Mouse (Mus musculus) heart, embryonic 11.5 days (tissue): ENCODE data around the gene Ncoa3. TPM values are rescaled to one million over a fixed set of nuclear protein-coding genes. Genes with fewer than 3 reads are reported as not detected.

Source experiments
- ATAC-seq: fragments of 200-750 bp; cut with Nextera tagmentation; replicated peaks from 2 replicates; pipeline ENCODE4 v1.8.0; 2017; ENCODE audit warnings: moderate library complexity; ENCODE audit not compliant: insufficient number of reproducible peaks, low FRiP score, low TSS enrichment
- H3K27ac ChIP-seq: fragments of 300-500 bp; sonication (generic); 2 replicates; pipeline ENCODE4 v1.5.1; 2014; ENCODE audit warnings: mild to moderate bottlenecking, low read depth, low read length
- H3K27me3 ChIP-seq: fragments of 300-500 bp; sonication (generic); 2 replicates; pipeline ENCODE4 v1.6.1; 2014; ENCODE audit warnings: mild to moderate bottlenecking, low read length, mixed read lengths; ENCODE audit not compliant: control insufficient read depth, insufficient read depth
- H3K36me3 ChIP-seq: fragments of 300-500 bp; sonication (generic); 2 replicates; pipeline ENCODE4 v1.6.1; 2014; ENCODE audit warnings: mild to moderate bottlenecking, low read length, moderate library complexity, mixed read lengths; ENCODE audit not compliant: control insufficient read depth, insufficient read depth
- H3K4me1 ChIP-seq: fragments of 300-500 bp; sonication (generic); 2 replicates; pipeline ENCODE4 v1.6.1; 2014; ENCODE audit warnings: low read length; ENCODE audit not compliant: control insufficient read depth, insufficient read depth
- H3K4me2 ChIP-seq: fragments of 300-500 bp; sonication (generic); 2 replicates; pipeline ENCODE4 v1.6.1; 2014; ENCODE audit warnings: mild to moderate bottlenecking, moderate library complexity
- H3K4me3 ChIP-seq: fragments of 300-500 bp; sonication (generic); 2 replicates; pipeline ENCODE4 v1.5.1; 2014; ENCODE audit warnings: low read depth, low read length
- H3K9ac ChIP-seq: fragments of 300-500 bp; sonication (generic); 2 replicates; pipeline ENCODE4 v1.6.1; 2014; ENCODE audit warnings: mild to moderate bottlenecking, low read depth, low read length, moderate library complexity
- H3K9me3 ChIP-seq: fragments of 300-500 bp; sonication (generic); replicated peaks from 2 replicates; pipeline ENCODE4 v1.6.1; 2016; ENCODE audit warnings: low read length; ENCODE audit not compliant: control insufficient read depth
- WGBS: fragments of 180-500 bp; shearing (Covaris S2); extraction: QIAGEN DNeasy Blood & Tissue Kit; methylation state at CpG from one replicate; pipeline ENCODE4 v1.1.7; 2014; ENCODE audit not compliant: insufficient replicate concordance; 5-methylcytosine and 5-hydroxymethylcytosine counted together
- polyA plus RNA-seq: library from polyadenylated mRNA; unstranded; fragments of >200 nt; fragmentation: Nextera tagmentation; extraction: Ambion mirVana; gene quantifications from 2 replicates; pipeline ENCODE4 v1.2.1, GENCODE M21; 2014

Gene Ncoa3
- polyA plus RNA-seq, 1 experiment from 2014 or later: 15.6 TPM

DNA sequence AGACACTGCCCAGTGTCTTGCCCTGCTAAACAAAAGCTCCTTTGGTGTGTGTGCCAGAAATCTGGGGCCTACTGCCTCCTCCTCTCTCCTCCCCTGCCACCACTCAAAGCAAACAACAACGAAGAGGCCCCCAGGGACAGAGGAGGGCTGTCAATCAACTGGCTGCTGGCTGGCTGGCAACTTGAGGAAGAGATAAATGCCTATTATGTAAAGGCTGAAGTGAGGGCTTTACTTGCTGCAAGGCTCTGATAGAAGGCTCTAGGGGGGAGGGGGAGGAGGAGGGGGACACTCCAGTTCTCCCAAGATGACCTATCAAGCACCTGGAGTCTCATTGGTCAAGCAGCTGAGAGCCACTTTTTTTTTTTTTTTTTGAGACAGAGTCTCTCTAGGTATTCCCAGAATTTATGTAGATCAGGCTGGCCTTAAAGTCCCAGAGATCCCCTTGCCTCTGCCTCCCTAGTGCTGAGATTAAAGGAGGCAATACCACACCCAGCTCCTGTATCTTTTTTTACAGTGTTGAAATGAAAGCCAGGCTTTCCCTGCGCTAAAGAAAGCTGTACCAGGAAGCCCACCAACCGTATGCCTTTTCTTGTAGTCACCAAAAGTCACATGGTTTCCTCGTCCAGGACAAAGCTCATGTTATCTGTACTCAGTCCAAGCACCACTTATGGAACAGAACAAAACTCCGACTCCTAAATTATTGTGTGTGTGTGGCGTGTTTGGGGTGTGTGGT is 24.4 kb upstream of the Ncoa3 start:
- Histone ChIP-seq H3K27me3 (no peaks in the 10 kb centered on the region), H3K4me2 (no peak overlapping the region), H3K27ac (peak overlapping the region; percentile 70), H3K4me3 (no peak overlapping the region), H3K9me3 (no peaks in the 10 kb centered on the region), H3K4me1 (peaks cover 26% of the 10 kb centered on the region), H3K36me3 (no peaks in the 10 kb centered on the region), H3K9ac (peak overlapping the region; percentile 6; the same call in 1 of the 2 replicates)
- 29% methylated on average over 6 of the region's 6 CpGs for WGBS
- ATAC-seq: peak; percentile 62; the same call in 1 of the 2 replicates

DNA sequence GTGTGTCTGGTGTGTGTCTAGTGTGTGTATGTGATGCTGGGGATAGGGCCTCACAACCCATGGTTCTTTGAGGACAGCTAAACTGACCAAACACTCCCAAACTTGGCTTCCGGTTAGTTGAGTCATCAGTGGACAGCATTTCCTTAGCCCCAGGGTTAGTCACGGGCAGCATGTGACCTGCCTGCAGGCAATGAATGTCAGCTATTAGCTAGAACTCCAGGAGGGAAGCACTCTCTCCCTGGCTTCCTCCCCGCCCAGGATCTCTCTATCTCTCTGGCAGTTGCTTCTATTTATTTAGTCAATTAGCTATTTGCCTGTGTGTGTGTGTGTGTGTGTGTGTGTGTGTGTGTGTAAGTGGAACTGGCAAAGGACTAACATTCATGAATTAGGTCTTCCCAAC is 23.6 kb upstream of the Ncoa3 start:
- ATAC-seq: peak; percentile 52; the same call in 1 of the 2 replicates
- Histone ChIP-seq H3K4me1 (peaks cover 26% of the 10 kb centered on the region), H3K27ac (peak overlapping the region; percentile 70)

DNA sequence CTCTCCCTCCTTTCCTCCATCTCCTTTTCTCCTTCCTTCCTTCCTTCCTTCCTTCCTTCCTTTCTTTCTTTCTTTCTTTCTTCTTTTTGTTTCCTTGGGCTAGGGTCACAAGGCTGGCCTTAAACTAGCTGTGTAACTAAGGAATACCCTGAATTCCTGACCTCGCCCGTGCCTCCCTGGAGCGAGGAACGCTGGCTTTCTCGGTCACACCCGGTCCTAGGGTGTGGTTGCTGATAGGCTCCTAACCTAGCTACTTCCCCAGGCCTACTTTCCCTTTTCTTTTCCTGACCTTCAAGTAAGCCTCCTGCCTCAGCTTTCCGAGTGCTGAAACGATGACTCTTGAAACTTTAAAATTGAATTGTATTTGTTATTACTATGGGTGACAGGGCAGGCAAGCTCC is 23.0 kb upstream of the Ncoa3 start:
- Histone ChIP-seq H3K27me3 (no peaks in the 10 kb centered on the region), H3K27ac (0 out of 2 replicates have a peak overlapping the region, but pooled peaks have one; percentile 70), H3K4me2 (no peak overlapping the region; the same call in 1 of the 2 replicates), H3K4me3 (no peak overlapping the region), H3K4me1 (peaks cover 24% of the 10 kb centered on the region), H3K9ac (0 out of 2 replicates have a peak overlapping the region, but pooled peaks have one; percentile 7), H3K9me3 (no peaks in the 10 kb centered on the region), H3K36me3 (no peaks in the 10 kb centered on the region)
- 25% methylated on average over 8 of the region's 8 CpGs for WGBS
- ATAC-seq: no peak

More for the DNA sequence above, 23.6 kb upstream of the Ncoa3 start:
- no peak overlapping the region for H3K4me3 ChIP-seq
- H3K27me3 ChIP-seq: no peaks in the 10 kb centered on the region
- no peak overlapping the region for H3K9ac ChIP-seq
- 33% methylated on average over 3 of the region's 3 CpGs for WGBS
- H3K36me3 ChIP-seq: no peaks in the 10 kb centered on the region
- H3K4me2 ChIP-seq: no peak overlapping the region
- H3K9me3 ChIP-seq: no peaks in the 10 kb centered on the region

DNA sequence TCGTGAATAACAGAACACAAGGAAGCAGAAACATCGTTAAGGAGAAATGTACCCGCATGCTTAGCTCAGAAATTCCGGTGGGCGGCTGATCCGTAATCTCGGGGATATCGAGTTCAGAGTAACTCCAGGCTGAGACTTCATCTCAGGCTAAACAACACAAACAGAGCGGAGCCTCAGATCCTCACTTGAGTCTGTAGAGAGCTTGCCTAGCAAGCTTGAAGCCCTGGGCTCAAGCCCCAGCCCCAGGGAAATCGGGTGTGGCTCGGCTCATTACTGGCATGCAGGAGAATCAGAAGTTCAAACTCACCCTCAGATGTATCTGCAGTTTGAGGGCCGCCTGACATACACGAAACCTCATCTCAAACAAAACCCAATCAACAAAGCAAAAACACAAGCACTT is 22.5 kb upstream of the Ncoa3 start:
- no peak for ATAC-seq
- no peaks in the 10 kb centered on the region for H3K9me3 ChIP-seq
- WGBS: 75% methylated on average over 13 of the region's 13 CpGs
- no peaks in the 10 kb centered on the region for H3K27me3 ChIP-seq
- no peak overlapping the region for H3K9ac ChIP-seq
- H3K4me1 ChIP-seq: peaks cover 24% of the 10 kb centered on the region
- H3K36me3 ChIP-seq: no peaks in the 10 kb centered on the region
- no peak overlapping the region for H3K27ac ChIP-seq
- H3K4me3 ChIP-seq: no peak overlapping the region
- no peak overlapping the region for H3K4me2 ChIP-seq

DNA sequence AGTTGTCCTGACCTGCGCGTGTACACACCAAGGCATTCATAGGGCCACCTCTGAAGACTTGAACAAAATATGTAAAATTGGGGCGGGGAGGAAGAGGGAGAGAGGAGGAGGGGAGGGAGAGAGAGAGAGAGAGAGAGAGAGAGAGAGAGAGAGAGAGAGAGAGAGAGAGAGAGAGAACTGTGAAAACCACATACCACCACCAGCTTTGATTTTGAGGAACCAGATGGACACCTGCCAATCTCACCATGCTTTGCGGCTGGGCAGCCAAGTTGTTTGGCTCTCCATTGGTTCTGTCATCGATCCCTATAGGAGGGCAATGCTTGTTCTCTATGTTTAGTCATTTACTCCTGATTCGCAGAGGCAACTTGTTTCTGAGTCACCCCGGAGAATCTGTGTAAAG is 21.7 kb upstream of the Ncoa3 start:
- Histone ChIP-seq H3K27ac (no peak overlapping the region), H3K36me3 (no peaks in the 10 kb centered on the region), H3K9me3 (no peaks in the 10 kb centered on the region), H3K27me3 (no peaks in the 10 kb centered on the region), H3K4me1 (peaks cover 24% of the 10 kb centered on the region), H3K4me3 (no peak overlapping the region), H3K4me2 (no peak overlapping the region), H3K9ac (no peak overlapping the region)
- no peak for ATAC-seq
- WGBS: 87% methylated on average over 7 of the region's 7 CpGs

DNA sequence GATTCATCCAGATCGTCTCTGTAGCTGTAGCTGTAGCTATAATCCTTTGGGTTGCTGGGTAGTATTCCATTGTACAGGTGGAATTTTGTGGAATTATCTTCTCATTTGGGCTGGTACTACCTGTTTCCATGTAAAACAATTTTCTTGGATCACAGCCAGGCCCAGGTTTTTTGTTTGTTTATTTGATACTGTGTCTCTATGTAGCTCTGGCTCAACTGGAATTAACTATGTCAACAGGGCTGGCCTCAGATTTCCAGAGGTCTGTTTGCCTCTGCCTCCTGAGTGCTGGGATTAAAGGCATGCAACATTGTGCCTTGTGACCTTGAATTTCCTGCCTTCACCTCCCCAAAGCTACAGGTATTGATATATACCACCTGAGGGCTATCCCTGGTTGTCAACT is 18.1 kb upstream of the Ncoa3 start:
- H3K9me3 ChIP-seq: 0 out of 2 replicates have a peak, but pooled peaks cover 3% of the 10 kb centered on the region
- WGBS: 91% methylated on average over 1 of the region's 1 CpGs
- no peak overlapping the region for H3K27ac ChIP-seq
- H3K36me3 ChIP-seq: no peaks in the 10 kb centered on the region
- ATAC-seq: no peak
- no peak overlapping the region for H3K9ac ChIP-seq
- no peaks in the 10 kb centered on the region for H3K27me3 ChIP-seq
- H3K4me3 ChIP-seq: no peak overlapping the region
- no peak overlapping the region for H3K4me2 ChIP-seq
- H3K4me1 ChIP-seq: peaks cover 6% of the 10 kb centered on the region

DNA sequence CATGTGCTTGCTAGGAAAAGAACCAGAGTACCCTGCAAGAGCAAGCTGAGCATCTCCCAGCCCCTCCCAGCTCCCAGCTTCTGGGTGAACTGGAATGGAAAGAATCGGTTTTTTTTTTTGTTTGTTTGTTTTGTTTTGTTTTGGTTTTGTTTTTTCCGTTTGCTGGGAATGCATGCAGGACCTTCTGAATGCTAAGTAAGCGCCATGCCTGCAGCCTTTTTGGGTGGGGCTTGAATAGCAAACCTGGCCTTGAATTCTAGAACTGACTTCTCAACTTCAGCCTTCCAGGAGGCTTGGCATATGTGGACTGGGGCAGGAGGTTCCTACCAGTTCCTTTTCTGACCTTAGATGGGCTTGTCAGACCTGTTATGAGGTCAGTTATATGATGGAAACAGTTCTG is 16.2 kb upstream of the Ncoa3 start:
- ATAC-seq: no peak
- 53% methylated on average over 3 of the region's 3 CpGs for WGBS
- H3K27ac ChIP-seq: peak overlapping the region; percentile 29
- no peaks in the 10 kb centered on the region for H3K36me3 ChIP-seq
- no peak overlapping the region for H3K4me3 ChIP-seq
- H3K4me2 ChIP-seq: no peak overlapping the region
- peaks cover 4% of the 10 kb centered on the region; the same call in 1 of the 2 replicates for H3K4me1 ChIP-seq
- no peak overlapping the region for H3K9ac ChIP-seq
- H3K27me3 ChIP-seq: no peaks in the 10 kb centered on the region
- 0 out of 2 replicates have a peak, but pooled peaks cover 3% of the 10 kb centered on the region for H3K9me3 ChIP-seq

DNA sequence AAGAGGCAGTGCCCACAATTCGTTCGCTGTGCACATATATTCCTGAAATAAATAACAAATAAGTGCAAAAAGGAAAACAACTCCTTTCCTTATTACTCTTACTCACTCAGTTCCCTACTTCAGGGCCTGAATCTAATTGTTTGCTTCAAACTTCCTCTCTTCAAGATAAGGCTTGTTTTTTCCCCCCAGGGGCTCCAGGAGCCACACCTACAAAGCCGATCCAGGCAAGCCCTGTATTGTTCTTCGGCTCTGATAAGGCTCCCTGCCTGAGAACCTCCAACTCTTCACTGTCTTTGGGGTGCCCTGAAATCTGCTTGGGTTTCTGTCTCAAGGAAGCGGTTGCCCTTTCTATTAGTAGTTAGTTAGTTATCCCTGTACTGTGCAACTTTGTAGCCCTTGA is 15.6 kb upstream of the Ncoa3 start:
- Histone ChIP-seq H3K9me3 (0 out of 2 replicates have a peak, but pooled peaks cover 3% of the 10 kb centered on the region), H3K27me3 (no peaks in the 10 kb centered on the region), H3K27ac (peak overlapping the region; percentile 29; the same call in 1 of the 2 replicates), H3K9ac (no peak overlapping the region), H3K4me3 (no peak overlapping the region), H3K36me3 (no peaks in the 10 kb centered on the region), H3K4me2 (no peak overlapping the region), H3K4me1 (peaks cover 9% of the 10 kb centered on the region; the same call in 1 of the 2 replicates)
- 38% methylated on average over 5 of the region's 5 CpGs for WGBS
- ATAC-seq: peak; percentile 44; the same call in 1 of the 2 replicates
